Mouse (Mus musculus): ENCODE data around the gene Crtc2.
A peak's percentile ranks its signal among the peaks of the same experiment; 100 is the strongest.
"Not testable (repeated sequence)": the region's sequence is repeated elsewhere in the genome, so short reads cannot be mapped to it uniquely, and the experiment has no call there.

The Crtc2 gene

DNA sequence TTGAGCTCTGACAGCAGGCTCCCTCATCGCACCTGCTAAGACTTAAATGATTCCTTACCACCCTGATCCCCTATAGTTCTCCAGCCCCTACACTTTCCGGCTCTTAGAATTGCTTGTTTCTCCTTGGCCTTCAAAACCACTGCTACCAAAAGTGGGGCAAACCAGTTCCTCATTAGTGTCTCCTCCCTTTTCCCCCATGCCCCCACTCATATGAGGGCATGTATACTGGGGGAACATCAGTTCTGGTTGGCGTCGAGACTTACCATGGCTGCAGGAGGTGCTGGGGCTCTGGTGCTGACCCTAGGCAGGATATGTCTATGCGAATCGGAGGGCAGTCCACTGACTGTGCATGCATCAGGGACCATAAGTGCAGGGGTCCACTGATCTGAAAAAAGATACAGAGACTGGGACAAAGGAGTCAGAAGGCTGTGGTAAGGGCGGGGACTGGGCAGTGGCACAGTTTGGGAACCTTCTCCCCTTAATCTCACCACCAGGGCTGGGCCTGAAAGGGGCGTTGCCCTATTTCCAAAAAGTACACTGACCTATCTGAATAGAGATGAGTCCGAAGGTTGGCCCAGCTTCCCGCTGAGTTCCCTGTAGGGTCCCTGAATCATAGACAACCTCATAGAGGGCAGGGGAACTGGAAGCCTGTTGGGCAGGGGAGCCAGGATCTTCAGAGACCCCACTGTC lies 12.1 kb upstream of the Crtc2 start:
- DNase-seq (ENCODE audit: extremely low read depth, insufficient read length, low spot score): no peak

DNA sequence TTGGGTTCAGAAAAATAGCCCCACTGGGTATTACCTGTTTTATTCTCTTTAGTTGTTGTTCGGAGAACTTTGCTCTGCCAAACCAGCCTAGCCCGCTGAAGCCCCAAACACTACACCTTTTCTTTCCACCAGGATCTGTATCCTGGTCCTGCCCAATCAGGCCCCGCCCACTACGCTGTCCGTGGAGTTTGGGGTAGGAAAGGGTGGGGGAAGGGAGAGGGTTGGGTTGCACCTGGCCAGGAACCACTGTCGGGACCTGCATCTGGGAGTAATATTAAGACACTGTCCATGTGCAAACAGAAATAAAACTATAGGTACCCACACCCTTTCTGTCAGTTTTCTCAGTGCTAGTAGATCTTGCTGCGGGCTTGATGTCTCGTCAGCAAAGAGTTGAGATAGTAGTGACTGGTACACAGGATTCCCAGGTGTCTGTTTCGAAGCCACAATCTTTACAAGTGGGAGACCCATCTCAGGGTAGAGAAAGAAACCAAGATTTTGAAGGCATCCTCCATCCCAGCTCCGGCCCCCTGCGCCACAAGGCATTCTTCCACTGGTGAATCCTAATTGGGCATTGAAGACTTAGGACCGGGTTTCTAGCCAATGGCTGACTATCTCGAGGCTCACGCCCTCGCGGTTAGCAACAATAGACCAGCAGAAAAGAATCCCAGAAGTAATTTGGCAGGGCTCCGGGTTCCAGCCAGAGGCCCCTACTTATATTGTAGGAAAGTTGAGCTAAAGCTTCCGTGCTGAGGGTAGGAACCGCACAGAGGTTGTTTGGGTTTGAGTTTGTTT lies 10.8 kb upstream of the Crtc2 start, which contains the start of gene Creb3l4:
Creb3l4 (minus strand) TSS at position 529 of the 792 bp plus-strand sequence.
- DNase-seq (ENCODE audit: extremely low read depth, insufficient read length, low spot score): no peak

DNA sequence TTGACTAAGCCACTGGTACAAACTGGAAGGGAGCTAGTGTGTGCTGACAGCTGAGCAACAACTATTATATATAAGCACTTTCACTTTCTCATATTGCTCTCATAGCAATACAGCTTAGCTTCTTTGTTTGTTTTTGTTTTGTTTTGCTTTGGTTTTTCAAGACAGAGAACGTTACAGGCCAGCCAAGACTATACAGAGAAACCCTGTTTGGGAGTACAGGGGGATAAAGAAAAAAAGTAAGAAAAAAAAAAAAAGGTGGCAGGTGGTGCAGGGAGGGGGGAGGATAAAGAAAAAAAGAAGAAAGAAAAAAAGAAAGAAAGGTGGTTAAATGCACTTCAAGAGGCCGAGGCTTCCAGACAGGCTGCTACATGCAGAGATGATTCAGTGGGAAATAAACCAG lies 8.6 kb upstream of the Crtc2 start:
- no peak for DNase-seq (ENCODE audit: extremely low read depth, insufficient read length, low spot score)

DNA sequence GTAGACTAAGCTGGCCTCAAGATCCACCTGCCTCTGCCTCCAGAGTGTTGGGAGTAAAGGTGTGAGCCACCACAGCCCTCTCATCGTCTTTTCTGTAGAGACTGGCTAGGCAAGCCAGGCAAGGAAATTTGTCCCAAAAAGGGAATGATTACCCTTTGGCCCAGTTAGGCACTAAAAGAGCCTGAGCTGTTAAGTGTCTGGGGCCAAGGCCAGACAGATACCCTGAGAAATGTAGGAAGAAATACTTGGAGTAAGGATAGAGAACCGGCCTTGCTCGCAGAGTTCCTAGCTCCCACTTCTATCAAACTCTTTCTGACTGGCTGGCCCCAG lies 6.4 kb upstream of the Crtc2 start:
- no peak for DNase-seq (ENCODE audit: extremely low read depth, insufficient read length, low spot score)

DNA sequence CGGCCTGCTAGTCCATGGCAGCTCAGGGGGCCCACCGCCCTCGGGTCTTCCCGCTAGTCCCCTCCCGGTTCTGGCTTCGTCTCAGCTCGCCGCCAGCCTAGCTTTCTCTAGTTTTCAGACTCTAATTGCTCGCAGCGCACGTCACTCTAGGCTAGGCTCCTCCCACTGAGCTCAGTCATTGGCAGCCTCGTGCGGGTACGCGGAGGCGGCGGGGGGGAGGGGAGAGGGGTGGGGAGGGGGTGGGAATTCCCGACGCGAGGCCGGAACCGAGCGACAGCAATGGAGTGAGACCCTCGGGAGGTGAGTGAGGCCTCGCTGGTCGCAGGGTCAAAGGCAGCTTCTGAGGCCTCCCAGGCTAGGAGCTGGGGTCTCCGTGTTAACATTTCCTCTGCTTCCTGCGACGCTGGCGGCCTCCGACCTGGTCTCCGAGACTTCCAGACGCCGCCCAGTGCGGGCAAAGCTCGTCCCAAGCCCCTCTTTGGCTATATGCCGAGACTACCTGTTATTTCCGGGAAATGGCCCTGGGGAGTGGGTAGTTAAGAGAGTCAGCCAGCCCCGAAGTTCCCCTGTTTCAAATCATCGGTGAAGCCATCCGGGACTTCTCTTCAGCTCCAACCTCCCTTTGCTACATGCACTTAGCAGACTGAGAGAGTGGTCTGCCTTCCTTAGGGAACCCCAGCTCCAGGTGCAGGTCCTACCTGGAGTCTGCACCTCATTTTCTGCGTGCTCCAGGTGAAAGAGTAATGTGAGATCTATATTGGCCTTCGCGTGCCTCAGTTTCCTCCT lies 5.8 kb upstream of the Crtc2 start, which contains the start of gene Slc39a1:
Slc39a1 (plus strand) TSS at position 213 of the 786 bp plus-strand sequence.
- peak; percentile 87 for DNase-seq (ENCODE audit: extremely low read depth, insufficient read length, low spot score)

DNA sequence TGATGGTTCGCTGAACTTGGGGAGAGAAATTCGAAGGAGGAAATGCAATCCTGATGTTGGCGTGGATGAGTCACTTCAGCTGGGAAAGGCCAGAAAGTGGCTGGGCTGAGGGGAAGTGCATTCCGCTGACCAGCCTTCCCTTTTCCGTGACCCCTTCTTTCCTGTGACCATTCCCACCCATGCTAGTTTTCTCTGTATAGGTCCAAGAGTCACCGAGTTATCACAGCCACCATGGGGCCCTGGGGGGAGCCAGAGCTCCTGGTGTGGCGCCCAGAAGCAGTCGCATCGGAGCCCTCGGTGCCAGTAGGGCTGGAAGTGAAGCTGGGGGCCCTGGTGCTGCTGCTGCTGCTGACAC lies 5.2 kb upstream of the Crtc2 start:
- peak; percentile 65 for DNase-seq (ENCODE audit: extremely low read depth, insufficient read length, low spot score)

DNA sequence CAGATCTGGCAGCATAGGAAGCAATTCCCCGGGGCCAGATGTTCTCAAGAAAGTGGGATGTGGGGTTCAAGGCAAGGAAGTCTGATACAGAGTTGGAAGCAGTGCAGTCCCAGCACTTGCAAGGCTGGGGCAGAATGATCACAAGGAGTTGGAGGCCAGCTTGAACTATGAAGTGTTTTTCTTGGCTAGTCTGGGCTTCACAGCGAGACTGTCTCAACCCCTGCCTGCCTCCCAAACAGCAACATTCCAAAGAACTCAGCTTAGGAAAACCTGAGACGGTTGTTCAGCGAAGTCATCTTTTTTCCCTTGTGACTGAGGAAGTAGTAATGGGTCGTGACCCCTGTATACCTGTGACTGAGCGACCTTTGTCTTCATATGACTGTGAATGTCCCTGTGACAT lies 3.2 kb upstream of the Crtc2 start:
- no peak for DNase-seq (ENCODE audit: extremely low read depth, insufficient read length, low spot score)

DNA sequence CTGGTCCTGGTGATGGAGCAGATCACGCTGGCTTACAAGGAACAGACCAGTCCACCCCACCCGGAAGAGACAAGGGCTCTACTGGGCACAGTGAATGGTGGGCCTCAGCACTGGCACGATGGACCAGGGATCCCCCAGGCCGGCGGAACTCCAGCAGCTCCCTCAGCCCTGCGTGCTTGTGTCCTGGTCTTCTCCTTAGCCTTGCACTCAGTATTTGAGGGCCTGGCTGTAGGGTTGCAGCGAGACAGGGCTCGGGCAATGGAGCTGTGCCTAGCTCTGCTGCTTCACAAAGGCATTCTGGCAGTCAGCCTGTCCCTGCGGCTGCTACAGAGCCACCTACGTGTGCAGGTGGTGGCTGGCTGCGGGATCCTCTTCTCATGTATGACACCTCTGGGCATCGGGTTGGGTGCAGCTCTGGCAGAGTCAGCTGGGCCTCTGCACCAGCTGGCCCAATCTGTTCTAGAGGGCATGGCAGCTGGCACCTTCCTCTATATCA lies 2.2 kb upstream of the Crtc2 start:
- DNase-seq (ENCODE audit: extremely low read depth, insufficient read length, low spot score): not testable (repeated sequence)

DNA sequence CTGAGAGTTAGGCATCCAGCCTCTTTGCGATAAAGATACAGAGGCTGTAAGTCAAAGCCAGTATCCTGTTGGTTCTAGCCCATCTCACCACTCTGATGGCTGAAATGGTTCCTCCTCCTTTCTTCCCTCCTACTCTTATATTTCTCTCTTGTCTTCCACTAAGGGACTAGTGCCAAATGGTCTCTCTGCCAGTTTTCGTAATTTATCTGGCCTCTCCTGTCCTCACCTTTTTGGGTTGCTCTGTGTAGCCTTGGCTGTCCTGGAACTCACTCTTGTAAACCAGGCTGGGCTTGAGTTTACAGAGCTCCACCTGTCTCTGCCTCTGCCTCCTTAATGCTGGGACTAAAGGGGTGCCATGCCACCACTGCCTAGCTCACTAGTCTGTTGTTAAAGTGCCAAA lies 1.3 kb upstream of the Crtc2 start:
- not testable (repeated sequence) for DNase-seq (ENCODE audit: extremely low read depth, insufficient read length, low spot score)

DNA sequence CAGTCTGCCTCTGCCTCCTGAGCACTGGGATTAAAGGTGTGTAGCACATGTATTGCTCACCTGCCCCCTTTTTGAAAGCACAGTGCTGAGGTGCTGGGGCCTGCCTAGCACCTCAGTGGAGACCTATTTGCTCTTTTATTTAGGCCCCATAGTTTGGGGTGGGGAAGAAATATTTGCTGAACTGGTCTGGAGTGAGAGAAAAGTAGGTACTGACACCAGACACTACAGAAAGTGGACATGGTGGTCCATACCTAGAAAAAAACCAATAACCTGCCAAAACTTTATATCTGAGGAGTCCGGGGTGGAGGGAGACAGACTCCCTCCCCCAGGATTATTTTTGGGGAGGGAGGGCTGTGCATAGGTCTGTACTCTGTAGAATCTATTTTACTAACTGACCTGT lies 789 bp upstream of the Crtc2 start:
- DNase-seq (ENCODE audit: extremely low read depth, insufficient read length, low spot score): not testable (repeated sequence)

DNA sequence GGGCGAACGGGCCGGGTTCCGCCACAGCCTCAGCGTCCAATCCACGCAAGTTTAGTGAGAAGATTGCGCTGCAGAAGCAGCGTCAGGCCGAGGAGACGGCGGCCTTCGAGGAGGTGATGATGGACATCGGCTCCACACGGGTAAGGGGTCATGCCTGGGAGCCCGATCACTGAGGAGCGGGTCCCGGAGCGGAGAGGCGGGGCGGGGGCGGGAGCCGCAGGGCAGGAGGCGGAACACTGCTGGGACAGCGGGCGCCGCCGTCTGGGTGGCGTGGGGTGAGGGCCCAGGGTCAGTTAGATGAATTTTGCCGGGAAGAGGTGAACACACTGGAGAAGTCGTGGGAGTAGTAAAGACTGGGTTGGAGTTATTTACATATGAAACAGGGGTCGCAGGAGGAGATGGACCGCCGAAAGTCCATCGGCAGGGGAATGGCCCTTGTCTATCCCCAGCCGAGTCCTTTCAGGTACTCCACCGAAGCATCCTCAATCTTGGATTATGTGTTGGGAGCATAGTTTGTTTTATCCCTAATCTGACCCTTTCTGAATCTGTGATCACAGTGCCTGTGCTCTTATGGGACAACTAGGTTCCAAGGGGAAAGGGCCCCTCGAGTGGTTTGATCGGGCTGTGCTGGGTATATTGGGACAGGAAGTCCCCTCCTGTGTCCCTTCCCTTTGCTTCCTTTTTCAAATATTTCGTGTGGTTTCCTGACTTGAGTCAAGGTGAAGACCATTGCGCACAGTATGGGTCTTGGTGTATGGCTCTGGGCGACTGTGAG lies 643 bp downstream of the Crtc2 start:
- DNase-seq (ENCODE audit: extremely low read depth, insufficient read length, low spot score): no peak

DNA sequence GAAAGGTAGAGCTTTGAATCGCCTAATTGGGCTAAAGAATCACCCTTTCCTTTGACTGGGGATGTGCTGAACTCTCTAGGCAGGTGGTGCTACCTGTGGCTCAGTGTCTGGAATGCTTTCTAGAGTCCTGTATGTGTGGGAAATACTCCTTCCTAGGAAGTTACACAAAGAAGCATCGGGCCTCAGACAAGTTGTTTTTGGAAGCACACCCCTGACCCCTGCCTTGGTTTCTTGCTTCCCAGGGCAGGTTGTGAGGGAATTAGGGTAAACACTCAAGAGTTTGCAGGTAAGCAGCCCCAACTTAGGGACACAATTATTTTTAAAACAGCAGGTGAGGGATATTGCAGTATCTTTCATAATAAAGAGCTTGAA lies 1.2 kb downstream of the Crtc2 start:
- DNase-seq (ENCODE audit: extremely low read depth, insufficient read length, low spot score): no peak

DNA sequence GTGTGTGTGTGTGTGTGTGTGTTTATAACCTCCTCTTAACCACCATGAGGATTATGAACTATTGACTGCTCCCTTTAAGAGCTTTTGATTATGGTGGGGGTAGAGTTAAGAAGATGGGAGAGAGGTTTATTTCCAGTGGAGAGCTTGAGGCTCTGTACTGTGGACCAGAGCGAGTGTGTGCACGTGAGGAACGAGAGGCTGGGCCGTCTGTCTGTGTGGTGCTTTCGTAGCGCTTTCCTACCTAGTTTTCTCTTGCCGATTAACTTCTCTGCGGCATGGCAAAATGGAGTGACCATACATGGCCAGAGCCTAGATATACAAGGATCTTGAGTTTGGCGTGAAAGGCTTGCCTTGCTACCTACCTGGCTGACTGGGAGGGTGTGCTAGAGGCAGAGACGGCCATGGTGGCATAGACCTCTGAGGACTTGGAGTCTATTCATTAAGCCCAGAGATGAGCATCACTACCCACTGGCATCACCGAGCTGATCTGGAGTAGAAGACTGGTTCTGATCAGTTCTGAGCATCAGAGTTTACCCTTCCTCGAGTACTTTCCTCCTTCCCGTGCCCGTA lies 1.9 kb downstream of the Crtc2 start:
- no peak for DNase-seq (ENCODE audit: extremely low read depth, insufficient read length, low spot score)

DNA sequence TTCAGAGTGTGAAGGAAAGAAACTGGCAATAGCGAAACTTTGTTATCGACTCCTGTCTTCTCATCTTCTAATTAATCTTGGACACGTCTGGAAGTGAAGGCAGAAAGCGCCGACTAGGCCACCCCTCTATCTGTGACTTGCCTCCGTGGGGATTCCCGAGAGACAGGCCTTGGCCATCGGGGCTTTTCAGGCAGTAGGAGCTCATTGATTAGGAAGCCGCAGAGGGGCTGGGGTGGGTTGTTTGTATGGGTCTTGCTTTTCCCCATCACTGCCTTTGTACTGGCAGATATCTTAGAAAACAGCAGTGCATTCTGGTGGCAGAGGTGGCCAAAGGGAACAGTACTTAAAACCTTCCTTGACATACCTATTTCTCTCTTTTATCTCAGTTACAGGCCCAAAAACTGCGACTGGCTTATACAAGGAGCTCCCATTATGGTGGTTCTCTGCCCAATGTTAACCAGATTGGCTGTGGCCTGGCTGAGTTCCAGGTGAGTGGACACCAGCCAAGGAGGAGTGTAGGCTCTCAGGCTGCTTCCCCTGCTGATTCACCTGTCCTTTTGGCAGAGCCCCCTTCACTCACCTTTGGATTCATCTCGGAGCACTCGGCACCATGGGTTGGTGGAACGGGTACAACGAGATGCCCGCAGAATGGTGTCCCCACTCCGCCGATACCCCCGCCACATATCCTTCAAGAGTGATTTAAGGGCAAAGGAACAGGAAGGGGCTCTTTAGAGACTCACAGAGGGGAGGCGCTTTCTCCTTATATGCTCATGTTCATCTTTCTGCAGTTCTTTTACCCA lies 3.0 kb downstream of the Crtc2 start:
- DNase-seq (ENCODE audit: extremely low read depth, insufficient read length, low spot score): no peak

DNA sequence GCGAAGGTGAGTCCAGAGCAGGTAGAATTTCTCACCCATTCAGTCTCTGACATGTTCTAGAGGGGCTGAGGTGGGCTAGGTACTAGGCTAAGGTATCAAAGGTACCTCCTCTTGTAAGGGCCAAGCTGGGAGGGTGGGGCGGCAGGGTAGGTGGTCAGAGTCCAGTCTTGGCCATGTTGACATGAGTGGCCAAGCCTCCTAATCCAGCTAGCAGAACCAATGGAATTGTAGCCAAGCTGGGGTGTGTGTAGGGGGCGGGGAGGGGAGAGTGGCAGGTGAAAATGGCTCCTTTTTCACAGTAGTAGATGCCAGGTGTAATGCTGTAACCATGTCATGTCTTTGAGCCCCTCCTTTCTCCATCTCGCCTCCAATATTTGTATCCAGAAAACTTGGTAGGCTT lies 4.6 kb downstream of the Crtc2 start:
- no peak for DNase-seq (ENCODE audit: extremely low read depth, insufficient read length, low spot score)

DNA sequence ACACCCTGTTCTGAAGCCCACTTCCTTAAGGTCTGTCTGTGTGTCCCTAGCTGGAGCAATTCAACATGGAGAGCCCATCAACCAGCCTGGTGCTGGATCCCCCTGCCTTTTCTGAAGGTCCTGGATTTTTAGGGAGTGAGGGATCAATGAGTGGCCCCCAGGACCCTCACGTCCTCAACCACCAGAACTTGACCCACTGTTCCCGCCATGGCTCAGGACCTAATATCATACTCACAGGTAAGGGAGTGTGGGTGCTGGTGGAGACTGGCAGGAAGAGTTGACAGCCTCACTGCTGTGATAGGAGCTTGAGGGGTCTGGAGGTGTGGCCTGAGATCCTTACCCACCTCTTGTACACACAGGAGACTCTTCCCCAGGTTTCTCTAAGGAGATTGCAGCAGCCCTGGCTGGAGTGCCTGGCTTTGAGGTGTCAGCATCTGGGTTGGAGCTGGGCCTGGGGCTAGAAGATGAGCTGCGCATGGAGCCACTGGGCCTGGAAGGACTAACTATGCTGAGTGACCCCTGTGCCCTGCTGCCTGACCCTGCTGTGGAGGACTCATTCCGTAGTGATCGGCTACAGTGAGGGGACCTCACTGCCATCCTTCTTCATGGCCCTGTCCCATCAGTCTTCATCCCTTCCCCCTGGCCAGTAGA lies 9.3 kb downstream of the Crtc2 start:
- no peak for DNase-seq (ENCODE audit: extremely low read depth, insufficient read length, low spot score)

DNA sequence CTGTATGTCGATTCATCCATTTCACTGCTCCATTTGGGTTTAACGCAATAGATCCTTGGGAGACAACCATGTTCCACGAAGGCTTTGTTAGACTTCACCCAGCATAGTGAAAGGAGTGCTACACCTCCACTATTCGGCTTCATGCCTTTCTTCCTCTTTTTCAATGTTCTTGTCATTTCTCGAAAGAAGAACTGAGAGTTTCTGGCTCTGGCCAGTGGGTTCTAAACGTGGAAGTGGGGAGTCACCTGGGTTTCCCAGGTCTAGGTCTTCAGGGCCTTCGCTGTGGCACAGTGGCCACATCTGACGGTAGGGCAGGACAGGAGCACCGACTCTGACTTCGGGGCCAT lies 10.7 kb downstream of the Crtc2 start:
- no peak for DNase-seq (ENCODE audit: extremely low read depth, insufficient read length, low spot score)

DNA sequence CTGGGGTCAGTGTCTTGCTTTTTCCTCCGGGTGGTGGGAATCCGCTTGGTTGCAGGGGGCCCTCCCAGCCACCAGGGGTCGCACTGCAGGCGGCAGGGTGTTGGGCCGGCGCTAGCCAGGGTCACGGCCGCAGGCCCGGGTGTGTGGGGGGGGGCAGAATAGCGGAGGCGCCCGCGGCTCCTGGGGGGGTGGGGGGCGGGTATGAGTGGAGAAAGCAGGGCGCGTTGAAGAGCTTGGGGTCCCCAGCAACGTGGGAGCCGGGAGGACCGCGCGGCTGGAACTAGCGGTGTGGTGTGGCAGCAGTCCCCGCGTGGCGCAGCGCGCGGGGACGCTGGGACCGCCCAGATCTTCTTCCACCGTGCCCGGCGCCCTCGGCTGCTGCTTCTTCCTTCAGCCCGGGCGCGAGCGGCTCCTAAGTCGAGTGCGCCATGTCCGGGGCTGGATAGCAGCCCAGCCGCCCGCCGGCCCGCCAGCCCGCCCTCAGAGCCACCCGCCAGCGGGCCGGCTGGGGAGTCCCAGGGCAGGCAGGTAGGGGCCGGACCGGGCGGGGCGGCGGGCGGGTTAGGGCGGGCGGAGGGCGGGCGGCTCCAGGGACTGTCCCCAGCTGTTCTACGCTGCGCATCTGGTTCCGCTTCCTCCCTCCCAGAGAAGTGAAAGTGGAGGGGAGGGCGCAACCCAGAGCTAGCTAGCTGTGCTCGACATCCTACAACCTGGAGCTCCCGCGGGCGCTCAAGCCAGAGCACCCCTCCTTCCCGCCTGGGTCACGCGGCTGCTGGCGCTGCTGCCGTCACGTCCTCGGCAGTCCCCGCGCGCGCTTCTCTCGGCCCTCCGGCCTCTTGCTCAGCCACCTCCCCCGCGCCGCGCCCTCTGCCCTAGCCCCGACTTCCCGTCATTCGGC lies 11.3 kb downstream of the Crtc2 start, which contains the start of gene Dennd4b:
Dennd4b (plus strand) TSS at position 152 of the 898 bp plus-strand sequence.
- peak; percentile 91 for DNase-seq (ENCODE audit: extremely low read depth, insufficient read length, low spot score)

Data from 3134 (cell line).